In the genomic region with DNA sequence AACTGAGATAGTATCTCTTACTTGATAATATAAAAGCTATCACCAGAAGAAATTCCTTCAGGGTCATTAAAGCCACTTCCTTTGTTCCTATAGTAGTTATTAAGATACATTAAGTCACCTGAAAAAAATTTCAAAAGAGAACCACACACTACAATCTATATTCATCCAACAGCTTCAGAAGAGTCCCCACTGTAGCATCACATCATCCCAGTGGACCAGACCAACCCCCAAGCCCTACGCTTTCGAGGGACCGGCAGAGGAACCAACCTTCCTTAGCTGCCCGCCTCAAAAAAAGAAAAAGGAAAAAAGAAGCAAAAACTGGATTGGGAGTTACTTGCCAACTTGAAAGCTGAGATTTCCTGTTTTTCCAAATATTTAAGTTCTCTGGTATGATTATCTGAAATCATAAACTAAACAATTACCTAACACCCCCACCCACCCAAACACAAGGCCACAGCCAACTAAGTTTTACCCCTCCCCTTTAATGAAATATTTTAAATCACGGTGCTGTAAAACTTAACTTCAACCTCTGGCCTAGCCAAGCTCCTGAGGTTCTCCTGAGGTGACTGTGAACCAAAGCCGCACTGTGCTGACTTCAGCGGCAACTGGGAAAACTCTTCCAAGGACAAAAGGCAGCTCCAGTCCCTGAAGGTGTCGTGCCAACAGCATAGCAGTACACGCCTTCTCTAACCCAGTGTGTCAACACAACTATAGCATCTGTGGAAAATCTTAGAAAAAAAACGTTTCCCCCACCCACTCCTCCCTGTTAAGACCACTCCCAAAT, we compare ENCODE assay signal across 1 mouse cellular context.
TF ChIP-seq lines count a peak whose summit lies in the region.

No protein-coding gene starts in this region.

TF ChIP-seq in MEL, 35 proteins besides CTCF, POLR2A, EP300 and RAD21 (continued from another document):
- no peak for TF ChIP-seq ZNF384 (IDR thresholded peaks at IDR 0.05; ENCODE audit: low read depth, low read length)
- TF ChIP-seq KAT2A (conservative IDR thresholded peaks at IDR 0.05; ENCODE audit: low read depth, low read length) = no peak
- TF ChIP-seq MAZ (IDR thresholded peaks at IDR 0.05; ENCODE audit: low read depth, low read length) = no peak
- no peak for TF ChIP-seq ZC3H11A (IDR thresholded peaks at IDR 0.05; ENCODE audit: low read depth, low read length)
- TF ChIP-seq ETS1 (IDR thresholded peaks at IDR 0.05; ENCODE audit: low read depth, low read length) = no peak
- TF ChIP-seq MYC (IDR thresholded peaks at IDR 0.05; ENCODE audit: low read depth, low read length) = 0 out of 2 replicates have a peak, but pooled peaks have one; percentile 11
- no peak for TF ChIP-seq JUND (IDR thresholded peaks at IDR 0.05; ENCODE audit: low read depth, low read length)
- peak; percentile 35; the same call in 1 of the 2 replicates for TF ChIP-seq CHD1 (IDR thresholded peaks at IDR 0.05; ENCODE audit: low read depth, low read length)
- TF ChIP-seq GABPA (IDR thresholded peaks at IDR 0.05; ENCODE audit: low read depth, low read length) = no peak
- TF ChIP-seq NRF1 (IDR thresholded peaks at IDR 0.05; ENCODE audit: insufficient read depth, low read depth, low read length, poor library complexity, severe bottlenecking) = no peak
- no peak for TF ChIP-seq CHD2 (IDR thresholded peaks at IDR 0.05; ENCODE audit: low read length)
- TF ChIP-seq MAFK (IDR thresholded peaks at IDR 0.05; ENCODE audit: borderline replicate concordance, low read depth, low read length) = no peak
- 0 out of 2 replicates have a peak, but pooled peaks have one; percentile 5 for TF ChIP-seq MYB (IDR thresholded peaks at IDR 0.05; ENCODE audit: low read depth, low read length)
- no peak for TF ChIP-seq ZKSCAN1 (IDR thresholded peaks at IDR 0.05; ENCODE audit: low read depth, low read length)
- no peak for TF ChIP-seq POLR2AphosphoS2 (IDR thresholded peaks at IDR 0.05; ENCODE audit: low read length)
- TF ChIP-seq HCFC1 (IDR thresholded peaks at IDR 0.05; ENCODE audit: low read depth, low read length) = 0 out of 2 replicates have a peak, but pooled peaks have one; percentile 28
